Mouse (Mus musculus) urinary bladder, adult 18-20 months (tissue): ENCODE data around the gene Nsl1.

Experiments used
- DNase-seq, 2 experiments: peaks; one replicate each; pipeline ENCODE4 v3.0.0; 2022; ENCODE audit warnings: low spot score in 2 of 2, mixed read lengths in 2 of 2

The Nsl1 gene

DNA sequence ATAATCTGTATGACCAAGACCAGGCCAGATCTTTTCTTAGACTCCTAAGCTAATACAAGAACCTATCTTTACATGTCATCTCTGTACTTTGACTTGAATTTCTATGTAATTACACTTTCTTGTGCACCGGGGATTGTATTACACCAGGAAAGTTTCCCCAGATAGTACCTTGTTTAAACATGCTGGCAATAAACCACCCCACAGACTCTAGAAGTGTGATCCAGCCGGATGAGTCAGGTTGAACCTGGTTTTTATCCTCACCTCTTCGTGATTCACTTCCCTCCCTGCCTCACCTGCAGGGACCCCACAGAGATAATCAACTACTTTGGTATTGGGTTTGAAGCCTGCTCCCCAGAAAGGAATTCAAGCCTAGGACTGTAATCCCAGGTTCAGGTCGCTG is 72.6 kb downstream of the Nsl1 start:
- DNase-seq, result no peak
